Mouse (Mus musculus): ENCODE measurements around the gene Mcrip1. TPM values are rescaled to one million over a fixed set of nuclear protein-coding genes. Genes with fewer than 3 reads are reported as not detected.

Gene Mcrip1
- polyA plus RNA-seq, 1 experiment from 2014 or later, result 115 TPM

- no peak for ATAC-seq (ENCODE audit: low FRiP score, low TSS enrichment)
- WGBS, result 76% methylated on average over 3 of the region's 3 CpGs
- peaks cover 14% of the 10 kb centered on the region for H3K4me1 ChIP-seq (replicated peaks; ENCODE audit: control insufficient read depth, insufficient read depth)
- H3K9me3 ChIP-seq (ENCODE audit: control insufficient read depth, low read length), result no peaks in the 10 kb centered on the region
- TF ChIP-seq CTCF (IDR thresholded peaks at IDR 0.05; ENCODE audit: low read depth) (no peak), EP300 (optimal IDR thresholded peaks at IDR 0.05) (no peak)
- H3K4me2 ChIP-seq (replicated peaks; ENCODE audit: low read depth), result peak overlapping the region; percentile 91; the same call in 1 of the 2 replicates
- H3K27ac ChIP-seq (replicated peaks), result no peak overlapping the region
- no peak overlapping the region for H3K4me3 ChIP-seq (ENCODE audit: low read depth, low read length)
- H3K9ac ChIP-seq (ENCODE audit: low read length), result no peak overlapping the region
- H3K27me3 ChIP-seq (ENCODE audit: control insufficient read depth, insufficient read depth, low read length), result no peaks in the 10 kb centered on the region
- H3K36me3 ChIP-seq (ENCODE audit: control insufficient read depth, insufficient read depth, low read length), result peaks cover 16% of the 10 kb centered on the region
- no peak for DNase-seq (ENCODE audit: low spot score)
Measured at GRCm38 (mm10) chr11:120493911-120494310, 55.6 kb downstream of the Mcrip1 start.

- DNase-seq (ENCODE audit: low spot score), result peak; percentile 46
- H3K9ac ChIP-seq (ENCODE audit: low read length), result peak overlapping the region; percentile 82
- H3K4me2 ChIP-seq (replicated peaks; ENCODE audit: low read depth), result peak overlapping the region; percentile 91
- no peak for ATAC-seq (ENCODE audit: low FRiP score, low TSS enrichment)
- peak overlapping the region; percentile 92; the same call in 1 of the 2 replicates for H3K27ac ChIP-seq (replicated peaks)
- H3K27me3 ChIP-seq (ENCODE audit: control insufficient read depth, insufficient read depth, low read length), result no peaks in the 10 kb centered on the region
- peak overlapping the region; percentile 93 for H3K4me3 ChIP-seq (ENCODE audit: low read depth, low read length)
- peaks cover 14% of the 10 kb centered on the region for H3K4me1 ChIP-seq (replicated peaks; ENCODE audit: control insufficient read depth, insufficient read depth)
- TF ChIP-seq CTCF (IDR thresholded peaks at IDR 0.05; ENCODE audit: low read depth) (no peak), EP300 (optimal IDR thresholded peaks at IDR 0.05) (no peak)
- WGBS, result 39% methylated on average over 3 of the region's 3 CpGs
- H3K36me3 ChIP-seq (ENCODE audit: control insufficient read depth, insufficient read depth, low read length), result peaks cover 18% of the 10 kb centered on the region
- H3K9me3 ChIP-seq (ENCODE audit: control insufficient read depth, low read length), result no peaks in the 10 kb centered on the region
Measured at GRCm38 (mm10) chr11:120493351-120493750, 56.2 kb downstream of the Mcrip1 start.

Other genes with a start within 250 kb of the Mcrip1 start
- gene Actg1, start 201.2 kb downstream of the Mcrip1 start, polyA plus RNA-seq (2015; fragmentation: Nextera tagmentation; extraction: Ambion mirVana), result 2,268 and 2,377 TPM in 2 replicates
- 0.41 and 0.47 TPM in 2 replicates for gene Fscn2, start 188.2 kb downstream of the Mcrip1 start, polyA plus RNA-seq (2015; fragmentation: Nextera tagmentation; extraction: Ambion mirVana)
- gene Faap100, start 171.0 kb downstream of the Mcrip1 start, polyA plus RNA-seq (2015; fragmentation: Nextera tagmentation; extraction: Ambion mirVana), result 14.3 and 15.3 TPM in 2 replicates
- gene Nploc4, start 112.0 kb downstream of the Mcrip1 start, polyA plus RNA-seq (2015; fragmentation: Nextera tagmentation; extraction: Ambion mirVana), result 15.7 and 17.9 TPM in 2 replicates
- not detected in 2 replicates for gene Tspan10, start 107.1 kb downstream of the Mcrip1 start, polyA plus RNA-seq (2015; fragmentation: Nextera tagmentation; extraction: Ambion mirVana)
- 0.15 TPM in 1 of 2 replicates, not detected in the other for gene Pde6g, start 96.2 kb downstream of the Mcrip1 start, polyA plus RNA-seq (2015; fragmentation: Nextera tagmentation; extraction: Ambion mirVana)
- 18.2 and 19.8 TPM in 2 replicates for gene Oxld1, start 91.7 kb downstream of the Mcrip1 start, polyA plus RNA-seq (2015; fragmentation: Nextera tagmentation; extraction: Ambion mirVana)
- gene Ccdc137, start 91.6 kb downstream of the Mcrip1 start, polyA plus RNA-seq (2015; fragmentation: Nextera tagmentation; extraction: Ambion mirVana), result 13.3 and 18.2 TPM in 2 replicates
- gene Arl16, start 82.1 kb downstream of the Mcrip1 start, polyA plus RNA-seq (2015; fragmentation: Nextera tagmentation; extraction: Ambion mirVana), result 24.4 and 30.6 TPM in 2 replicates
- gene Mrpl12, start 65.1 kb downstream of the Mcrip1 start, polyA plus RNA-seq (2015; fragmentation: Nextera tagmentation; extraction: Ambion mirVana), result 133 and 134 TPM in 2 replicates
- 86.1 and 94.0 TPM in 2 replicates for gene Slc25a10, start 57.9 kb downstream of the Mcrip1 start, polyA plus RNA-seq (2015; fragmentation: Nextera tagmentation; extraction: Ambion mirVana)
- gene Gcgr, start 19.0 kb downstream of the Mcrip1 start, polyA plus RNA-seq (2015; fragmentation: Nextera tagmentation; extraction: Ambion mirVana), result 3.5 and 5.8 TPM in 2 replicates
- not detected in 2 replicates for gene Ppp1r27, start 1.4 kb upstream of the Mcrip1 start, polyA plus RNA-seq (2015; fragmentation: Nextera tagmentation; extraction: Ambion mirVana)
- gene P4hb, start 23.5 kb upstream of the Mcrip1 start, polyA plus RNA-seq (2015; fragmentation: Nextera tagmentation; extraction: Ambion mirVana), result 858 and 892 TPM in 2 replicates
- 352 and 362 TPM in 2 replicates for gene Arhgdia, start 31.9 kb upstream of the Mcrip1 start, polyA plus RNA-seq (2015; fragmentation: Nextera tagmentation; extraction: Ambion mirVana)
- gene Alyref, start 48.6 kb upstream of the Mcrip1 start, polyA plus RNA-seq (2015; fragmentation: Nextera tagmentation; extraction: Ambion mirVana), result 213 TPM in 2 replicates
- gene Anapc11, start 48.7 kb upstream of the Mcrip1 start, polyA plus RNA-seq (2015; fragmentation: Nextera tagmentation; extraction: Ambion mirVana), result 121 and 126 TPM in 2 replicates
- gene Npb, start 58.8 kb upstream of the Mcrip1 start, polyA plus RNA-seq (2015; fragmentation: Nextera tagmentation; extraction: Ambion mirVana), result 20.4 and 20.9 TPM in 2 replicates
- 73.7 and 79.0 TPM in 2 replicates for gene Pcyt2, start 68.2 kb upstream of the Mcrip1 start, polyA plus RNA-seq (2015; fragmentation: Nextera tagmentation; extraction: Ambion mirVana)
- 36.1 and 42.2 TPM in 2 replicates for gene Sirt7, start 75.5 kb upstream of the Mcrip1 start, polyA plus RNA-seq (2015; fragmentation: Nextera tagmentation; extraction: Ambion mirVana)
- gene Mafg, start 83.9 kb upstream of the Mcrip1 start, polyA plus RNA-seq (2015; fragmentation: Nextera tagmentation; extraction: Ambion mirVana), result 21.0 and 21.3 TPM in 2 replicates
- gene Pycr1, start 94.0 kb upstream of the Mcrip1 start, polyA plus RNA-seq (2015; fragmentation: Nextera tagmentation; extraction: Ambion mirVana), result 13.9 and 18.4 TPM in 2 replicates
- 0.21 TPM in 1 of 2 replicates, not detected in the other for gene Myadml2, start 98.4 kb upstream of the Mcrip1 start, polyA plus RNA-seq (2015; fragmentation: Nextera tagmentation; extraction: Ambion mirVana)
- gene Notum, start 111.4 kb upstream of the Mcrip1 start, polyA plus RNA-seq (2015; fragmentation: Nextera tagmentation; extraction: Ambion mirVana), result 1.4 and 2.7 TPM in 2 replicates
- gene Aspscr1, start 123.2 kb upstream of the Mcrip1 start, polyA plus RNA-seq (2015; fragmentation: Nextera tagmentation; extraction: Ambion mirVana), result 74.1 and 81.1 TPM in 2 replicates
- gene Cenpx, start 164.0 kb upstream of the Mcrip1 start, polyA plus RNA-seq (2015; fragmentation: Nextera tagmentation; extraction: Ambion mirVana), result 123 and 127 TPM in 2 replicates
- 18.7 and 20.4 TPM in 2 replicates for gene Lrrc45, start 164.2 kb upstream of the Mcrip1 start, polyA plus RNA-seq (2015; fragmentation: Nextera tagmentation; extraction: Ambion mirVana)
- gene Rac3, start 171.7 kb upstream of the Mcrip1 start, polyA plus RNA-seq (2015; fragmentation: Nextera tagmentation; extraction: Ambion mirVana), result 21.9 and 22.1 TPM in 2 replicates
- 56.3 and 58.4 TPM in 2 replicates for gene Dcxr, start 177.6 kb upstream of the Mcrip1 start, polyA plus RNA-seq (2015; fragmentation: Nextera tagmentation; extraction: Ambion mirVana)
- 129 and 160 TPM in 2 replicates for gene Cbr2, start 182.4 kb upstream of the Mcrip1 start, polyA plus RNA-seq (2015; fragmentation: Nextera tagmentation; extraction: Ambion mirVana)
- gene Hmga1b, start 213.1 kb upstream of the Mcrip1 start, polyA plus RNA-seq (2015; fragmentation: Nextera tagmentation; extraction: Ambion mirVana), result 3.0 and 3.1 TPM in 2 replicates
- 18.1 and 23.2 TPM in 2 replicates for gene Rfng, start 234.5 kb upstream of the Mcrip1 start, polyA plus RNA-seq (2015; fragmentation: Nextera tagmentation; extraction: Ambion mirVana)
- 94.5 and 98.6 TPM in 2 replicates for gene Gps1, start 234.5 kb upstream of the Mcrip1 start, polyA plus RNA-seq (2015; fragmentation: Nextera tagmentation; extraction: Ambion mirVana)
- 39.8 and 42.4 TPM in 2 replicates for gene Dus1l, start 246.7 kb upstream of the Mcrip1 start, polyA plus RNA-seq (2015; fragmentation: Nextera tagmentation; extraction: Ambion mirVana)